Mouse (Mus musculus) frontal cortex, postnatal 14 days (tissue): ENCODE results near the gene Serpina3a.

Experiments used
- DNase-seq, 2 experiments: peaks; one replicate each; pipeline ENCODE4 v3.0.0; 2022; ENCODE audit warnings: low spot score in 2 of 2

Serpina3a gene

GRCm38 (mm10) chr12:104142427-104142826 is 29.9 kb downstream of the Serpina3a start:
- no peak for DNase-seq

GRCm38 (mm10) chr12:104143286-104143685 is 30.8 kb downstream of the Serpina3a start:
- no peak for DNase-seq

- no peak for DNase-seq
Measured at GRCm38 (mm10) chr12:104145571-104145970, 33.0 kb downstream of the Serpina3a start.

- DNase-seq, result no peak
Measured at GRCm38 (mm10) chr12:104151989-104152388, 39.5 kb downstream of the Serpina3a start.

- no peak for DNase-seq
Measured at GRCm38 (mm10) chr12:104153041-104153645, 40.6 kb downstream of the Serpina3a start.

GRCm38 (mm10) chr12:104153656-104154055 is 41.1 kb downstream of the Serpina3a start, which contains the start of gene Serpina3c:
Gene Serpina3c, minus strand, starts transcription at chr12:104153870.
- DNase-seq, result no peak
